Mouse (Mus musculus) lung, embryonic 15.5 days (tissue): ENCODE measurements at regions not wholly inside any gene's neighbourhood (a gene's known extent, or its start where the extent isn't known, plus 50 kb on each side); places are given as distances from the start of the nearest gene placed in this dataset.

Experiments used
- ATAC-seq: fragments of 200-750 bp; cut with Nextera tagmentation; 2 replicates; pipeline ENCODE4 v1.8.0; 2017; ENCODE audit warnings: moderate number of reproducible peaks, borderline replicate concordance; ENCODE audit not compliant: low FRiP score, low TSS enrichment; ENCODE audit errors: extremely low read depth
- H3K27ac ChIP-seq: fragments of 300-500 bp; sonication (generic); 2 replicates; pipeline ENCODE4 v1.5.1; 2015; ENCODE audit warnings: moderate library complexity, mild to moderate bottlenecking, inconsistent platforms
- H3K27me3 ChIP-seq: fragments of 300-500 bp; sonication (generic); 2 replicates; pipeline ENCODE4 v1.6.1; 2015; ENCODE audit warnings: inconsistent platforms
- H3K36me3 ChIP-seq: fragments of 300-500 bp; sonication (generic); 2 replicates; pipeline ENCODE4 v1.6.1; 2015; ENCODE audit warnings: inconsistent platforms
- H3K4me1 ChIP-seq: fragments of 300-500 bp; sonication (generic); 2 replicates; pipeline ENCODE4 v1.6.1; 2015; ENCODE audit warnings: inconsistent platforms
- H3K4me2 ChIP-seq: fragments of 300-500 bp; sonication (generic); 2 replicates; pipeline ENCODE4 v1.6.1; 2015; ENCODE audit warnings: inconsistent platforms, mild to moderate bottlenecking, moderate library complexity
- H3K4me3 ChIP-seq: fragments of 300-500 bp; sonication (generic); 2 replicates; pipeline ENCODE4 v1.5.1; 2015; ENCODE audit warnings: mild to moderate bottlenecking, inconsistent platforms
- H3K9ac ChIP-seq: fragments of 300-500 bp; sonication (generic); 2 replicates; pipeline ENCODE4 v1.6.1; 2015; ENCODE audit warnings: inconsistent platforms
- H3K9me3 ChIP-seq: fragments of 300-500 bp; sonication (generic); 2 replicates; pipeline ENCODE4 v1.6.1; 2016; ENCODE audit warnings: inconsistent platforms
- WGBS: fragments of 180-500 bp; shearing (Covaris S2); methylation state at CpG from one replicate; pipeline ENCODE4 v1.1.7; 2015; 5-methylcytosine and 5-hydroxymethylcytosine counted together

DNA sequence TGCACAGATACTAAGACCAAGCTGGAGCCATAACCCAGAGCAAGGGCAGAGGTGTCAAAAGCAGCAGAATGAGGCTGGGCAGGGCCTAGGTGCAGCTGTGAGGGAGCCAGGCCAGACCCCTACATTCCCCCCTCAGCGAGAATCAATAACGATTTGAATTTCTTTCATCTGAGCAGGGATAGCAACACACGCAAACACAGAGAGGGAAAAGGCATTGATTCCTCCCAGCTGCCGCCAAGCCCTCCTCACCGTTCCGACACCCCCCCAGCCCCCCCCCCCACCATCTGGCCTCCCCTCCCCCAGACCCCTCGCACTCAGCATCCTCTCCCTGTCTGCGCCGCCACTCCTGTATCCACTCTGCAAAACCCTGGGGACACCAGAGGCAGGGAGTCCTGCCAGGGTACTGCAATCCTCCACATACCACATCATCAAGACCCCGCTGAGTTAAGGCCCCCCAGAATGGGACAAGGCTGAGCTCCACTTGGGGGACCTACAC is 166.9 kb downstream of the 3100002H09Rik start:
- H3K4me1 ChIP-seq = peaks cover 7% of the 10 kb centered on the region; the same call in 1 of the 2 replicates
- no peak for ATAC-seq
- no peaks in the 10 kb centered on the region for H3K9me3 ChIP-seq
- no peak overlapping the region for H3K4me2 ChIP-seq
- H3K27me3 ChIP-seq = peaks cover 68% of the 10 kb centered on the region
- H3K4me3 ChIP-seq = no peak overlapping the region
- H3K9ac ChIP-seq = no peak overlapping the region
- H3K27ac ChIP-seq = no peak overlapping the region
- H3K36me3 ChIP-seq = no peaks in the 10 kb centered on the region
- 5% methylated on average over 10 of the region's 10 CpGs for whole genome bisulfite sequencing

DNA sequence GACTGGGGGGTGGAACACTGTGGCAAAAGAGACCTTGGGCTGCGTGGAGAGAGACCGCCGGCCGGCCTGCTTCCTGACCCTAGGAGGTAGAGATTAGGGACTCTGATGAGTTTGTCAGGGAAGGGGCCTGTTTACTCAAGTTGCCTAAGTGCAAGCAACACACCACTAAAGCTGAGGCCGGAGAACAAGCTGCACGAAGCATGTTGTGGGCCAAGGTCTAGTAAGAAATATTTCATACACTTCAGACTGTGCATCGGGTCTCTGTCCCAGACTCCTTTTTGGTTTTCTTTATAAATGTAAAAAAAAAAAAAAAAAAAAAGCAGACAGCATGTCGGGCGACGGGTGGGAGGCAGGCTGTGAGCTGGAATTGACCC is 167.5 kb downstream of the 3100002H09Rik start:
- Histone ChIP-seq H3K4me1 (peaks cover 7% of the 10 kb centered on the region; the same call in 1 of the 2 replicates), H3K27me3 (peaks cover 72% of the 10 kb centered on the region), H3K9me3 (no peaks in the 10 kb centered on the region), H3K4me3 (no peak overlapping the region), H3K4me2 (no peak overlapping the region), H3K9ac (no peak overlapping the region), H3K27ac (no peak overlapping the region), H3K36me3 (no peaks in the 10 kb centered on the region)
- ATAC-seq = no peak
- 15% methylated on average over 10 of the region's 10 CpGs for WGBS

DNA sequence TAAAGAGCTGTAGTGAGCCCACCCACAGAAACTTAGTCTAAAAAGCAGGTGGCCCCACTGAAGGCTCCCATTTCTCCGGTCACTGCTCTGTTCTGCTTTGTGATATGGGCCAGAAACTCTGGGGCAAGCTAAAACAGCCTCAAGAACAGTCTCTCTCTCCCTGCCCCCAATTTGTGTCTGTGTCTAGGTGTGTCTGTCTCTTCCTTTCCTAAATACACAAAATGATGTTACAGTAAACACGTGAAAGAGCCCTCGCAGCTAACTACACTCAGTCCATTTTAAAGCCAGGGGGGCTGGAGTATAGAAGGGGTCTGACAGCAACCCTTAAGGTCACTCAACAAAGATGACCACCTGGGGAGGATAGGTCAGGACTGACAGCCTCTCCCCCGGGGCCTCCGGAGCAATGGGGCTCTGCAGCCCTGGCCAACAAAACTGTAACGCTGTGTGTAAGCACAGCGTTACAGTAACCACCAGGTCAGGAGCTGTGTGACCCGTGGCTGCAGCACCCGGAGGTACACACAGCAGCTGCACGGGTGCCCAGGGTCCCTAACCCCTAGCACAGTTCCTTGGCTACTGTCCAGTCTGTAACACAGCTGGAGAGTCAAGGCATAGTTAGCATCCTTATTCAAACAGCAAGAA is 168.0 kb downstream of the 3100002H09Rik start:
- no peak overlapping the region for H3K4me2 ChIP-seq
- no peak for ATAC-seq
- no peak overlapping the region for H3K9ac ChIP-seq
- H3K36me3 ChIP-seq = no peaks in the 10 kb centered on the region
- no peaks in the 10 kb centered on the region for H3K9me3 ChIP-seq
- peaks cover 7% of the 10 kb centered on the region; the same call in 1 of the 2 replicates for H3K4me1 ChIP-seq
- peaks cover 72% of the 10 kb centered on the region for H3K27me3 ChIP-seq
- no peak overlapping the region for H3K27ac ChIP-seq
- 13% methylated on average over 10 of the region's 10 CpGs for WGBS
- H3K4me3 ChIP-seq = no peak overlapping the region

DNA sequence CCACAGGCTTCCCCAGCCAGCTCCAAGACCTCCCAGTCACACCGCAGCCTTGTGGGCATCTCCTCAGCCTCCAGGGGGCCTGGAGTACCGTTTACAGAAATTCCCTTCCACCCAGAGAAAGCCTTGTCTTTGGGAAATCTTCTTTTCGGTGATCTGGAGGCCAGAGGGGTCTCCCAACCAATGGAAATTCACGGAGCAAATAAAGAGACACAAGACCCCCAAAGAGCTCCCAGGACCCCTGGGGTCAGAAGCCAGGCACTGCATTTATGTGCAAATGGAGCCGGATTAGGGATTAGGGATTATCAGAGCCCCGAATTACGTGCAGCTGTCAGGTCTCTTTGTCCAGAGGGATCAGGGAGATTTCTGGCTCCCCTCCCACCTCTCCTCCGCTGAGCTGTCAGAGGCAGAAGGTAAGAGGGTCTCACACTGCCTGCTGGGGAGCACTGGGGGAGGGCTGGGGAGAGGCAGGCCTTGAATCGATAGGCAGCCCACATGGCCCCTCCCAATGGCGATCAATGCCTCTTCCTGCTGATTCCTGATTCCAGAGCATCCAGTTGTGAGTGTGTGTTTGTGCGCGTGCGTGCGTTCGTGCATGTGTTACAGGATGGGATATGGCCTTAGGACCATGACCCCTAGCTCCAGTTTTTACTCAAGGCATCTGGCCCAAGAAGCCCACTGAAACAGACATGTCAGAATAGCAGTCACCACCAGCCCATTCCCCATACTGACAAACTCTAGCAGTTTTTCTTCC is 168.7 kb downstream of the 3100002H09Rik start:
- Histone ChIP-seq H3K27ac (no peak overlapping the region), H3K9me3 (no peaks in the 10 kb centered on the region), H3K27me3 (peaks cover 72% of the 10 kb centered on the region), H3K4me2 (no peak overlapping the region), H3K4me1 (peaks cover 7% of the 10 kb centered on the region; the same call in 1 of the 2 replicates), H3K36me3 (no peaks in the 10 kb centered on the region), H3K9ac (no peak overlapping the region), H3K4me3 (no peak overlapping the region)
- WGBS = 30% methylated on average over 15 of the region's 15 CpGs
- ATAC-seq = no peak

DNA sequence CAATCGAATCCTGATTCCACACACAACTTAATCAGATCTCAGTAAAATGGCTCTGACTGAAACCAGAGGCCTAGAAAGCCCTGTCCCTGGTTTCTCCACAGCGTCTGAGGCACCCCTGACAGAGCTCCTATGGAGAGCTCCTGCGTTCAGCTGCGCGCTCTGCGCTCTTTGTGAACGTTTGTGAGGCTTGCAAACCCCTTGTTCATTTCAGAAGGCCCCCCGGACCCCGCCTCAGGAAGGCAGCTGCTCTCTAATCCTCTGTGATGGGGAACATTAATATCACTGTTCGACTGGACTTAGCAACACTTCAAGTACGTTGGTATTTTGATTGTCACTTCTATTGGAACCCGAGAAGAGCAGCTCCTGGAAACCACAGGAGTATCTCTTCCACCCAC is 175.6 kb downstream of the 3100002H09Rik start:
- Histone ChIP-seq H3K36me3 (no peaks in the 10 kb centered on the region), H3K4me1 (0 out of 2 replicates have a peak, but pooled peaks cover 6% of the 10 kb centered on the region), H3K27me3 (peaks cover 21% of the 10 kb centered on the region), H3K4me2 (no peak overlapping the region), H3K27ac (no peak overlapping the region), H3K9ac (no peak overlapping the region), H3K9me3 (no peaks in the 10 kb centered on the region), H3K4me3 (no peak overlapping the region)
- ATAC-seq = no peak
- WGBS = 49% methylated on average over 12 of the region's 12 CpGs

DNA sequence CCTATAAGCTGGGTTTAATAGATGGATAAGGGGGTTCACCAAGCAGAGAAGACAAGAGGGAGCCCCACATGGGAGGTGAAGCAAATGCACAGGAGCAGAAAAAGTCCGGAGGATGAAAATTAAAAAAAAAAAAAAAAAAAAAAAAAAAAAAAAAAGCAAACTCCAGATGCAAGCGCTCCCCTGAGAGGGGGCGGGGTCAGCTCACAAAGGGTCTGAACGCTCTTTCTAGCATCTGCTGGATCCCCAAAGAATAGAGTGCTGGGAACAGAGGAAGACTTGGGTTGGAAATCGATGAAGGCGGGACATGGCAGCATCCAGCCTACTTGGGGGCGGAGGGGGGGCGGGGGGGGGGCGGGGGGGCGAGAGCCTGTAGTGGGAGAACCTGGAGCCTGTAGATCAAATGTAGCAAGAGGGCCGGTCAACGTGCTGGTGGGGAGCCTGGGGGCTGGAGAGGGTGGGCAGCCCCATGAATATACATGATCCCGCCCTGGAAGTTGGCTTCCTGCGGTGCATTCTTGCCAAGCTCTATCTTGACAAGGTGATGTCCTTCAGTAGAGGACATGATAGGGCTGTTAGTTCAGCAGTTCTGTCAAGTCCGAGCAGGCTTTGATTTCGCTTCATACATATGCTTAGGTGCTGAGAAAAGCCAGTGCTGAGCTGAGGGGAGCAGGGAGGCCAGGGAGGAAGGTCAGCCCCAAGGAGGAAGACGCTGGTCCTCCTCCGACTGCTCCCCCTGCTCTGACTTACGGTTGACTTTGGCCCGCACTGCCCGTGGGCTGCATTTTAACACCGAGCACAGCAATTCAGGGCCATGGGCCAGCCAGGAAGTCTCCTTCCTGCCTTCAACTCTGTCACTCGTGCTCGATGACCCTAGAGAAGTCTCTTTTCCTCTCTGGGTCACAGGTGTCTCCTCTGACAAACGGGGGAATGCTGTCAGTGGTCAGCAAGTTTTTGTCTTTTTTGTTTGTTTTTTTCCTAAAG is 176.3 kb downstream of the 3100002H09Rik start:
- Histone ChIP-seq H3K4me2 (no peak overlapping the region), H3K9ac (no peak overlapping the region), H3K36me3 (no peaks in the 10 kb centered on the region), H3K4me3 (no peak overlapping the region), H3K9me3 (no peaks in the 10 kb centered on the region), H3K27ac (no peak overlapping the region), H3K27me3 (peaks cover 14% of the 10 kb centered on the region), H3K4me1 (0 out of 2 replicates have a peak, but pooled peaks cover 6% of the 10 kb centered on the region)
- WGBS = 12% methylated on average over 21 of the region's 25 CpGs
- no peak for ATAC-seq

DNA sequence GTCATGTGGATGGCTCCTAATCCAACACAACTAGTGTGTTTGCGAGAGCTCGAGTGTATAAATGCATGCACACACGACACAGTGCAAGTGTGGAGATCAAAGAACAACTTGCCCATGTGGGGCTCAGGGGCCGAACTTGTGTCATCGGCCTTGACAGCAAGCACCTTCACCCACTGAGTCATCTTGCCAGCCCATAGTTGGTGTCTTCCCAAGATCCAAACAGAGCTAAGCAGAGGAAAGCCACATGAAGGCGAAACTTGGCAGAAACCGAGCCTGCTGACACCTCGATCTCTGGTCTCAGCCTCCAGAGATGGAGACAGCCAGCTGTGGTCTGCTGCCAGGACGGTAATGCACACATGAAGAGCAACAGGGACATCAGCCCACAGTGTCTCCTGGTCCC is 177.1 kb downstream of the 3100002H09Rik start:
- H3K4me2 ChIP-seq = no peak overlapping the region
- no peak overlapping the region for H3K27ac ChIP-seq
- H3K36me3 ChIP-seq = no peaks in the 10 kb centered on the region
- WGBS = 54% methylated on average over 9 of the region's 9 CpGs
- no peak for ATAC-seq
- no peaks in the 10 kb centered on the region for H3K9me3 ChIP-seq
- H3K4me1 ChIP-seq = 0 out of 2 replicates have a peak, but pooled peaks cover 6% of the 10 kb centered on the region
- H3K27me3 ChIP-seq = peaks cover 9% of the 10 kb centered on the region; the same call in 1 of the 2 replicates
- H3K9ac ChIP-seq = no peak overlapping the region
- no peak overlapping the region for H3K4me3 ChIP-seq

DNA sequence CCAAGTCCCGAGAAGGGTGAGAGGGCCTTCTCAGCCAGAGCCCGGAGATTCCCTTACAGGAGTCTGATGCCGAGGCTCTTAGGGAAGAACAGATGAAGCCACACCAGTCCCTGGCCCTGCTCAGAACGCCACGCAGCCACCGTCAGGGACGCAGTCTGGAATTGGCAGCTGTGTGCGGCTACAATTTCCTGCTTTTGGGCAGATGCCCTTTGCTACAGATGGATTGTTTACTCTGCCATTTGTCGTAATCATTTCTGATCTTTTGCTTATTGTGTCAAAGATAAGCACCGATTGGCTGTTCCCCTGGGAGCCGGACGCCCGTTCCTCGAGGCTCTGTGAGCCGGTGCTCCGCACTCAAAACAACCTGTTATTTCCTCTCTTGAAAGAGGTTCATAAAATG is 179.4 kb downstream of the 3100002H09Rik start:
- no peak for ATAC-seq
- H3K9me3 ChIP-seq = no peaks in the 10 kb centered on the region
- H3K9ac ChIP-seq = no peak overlapping the region
- no peak overlapping the region for H3K4me2 ChIP-seq
- H3K27me3 ChIP-seq = peaks cover 6% of the 10 kb centered on the region; the same call in 1 of the 2 replicates
- H3K4me1 ChIP-seq = 0 out of 2 replicates have a peak, but pooled peaks cover 6% of the 10 kb centered on the region
- no peak overlapping the region for H3K27ac ChIP-seq
- no peaks in the 10 kb centered on the region for H3K36me3 ChIP-seq
- H3K4me3 ChIP-seq = no peak overlapping the region
- 37% methylated on average over 16 of the region's 16 CpGs for WGBS

DNA sequence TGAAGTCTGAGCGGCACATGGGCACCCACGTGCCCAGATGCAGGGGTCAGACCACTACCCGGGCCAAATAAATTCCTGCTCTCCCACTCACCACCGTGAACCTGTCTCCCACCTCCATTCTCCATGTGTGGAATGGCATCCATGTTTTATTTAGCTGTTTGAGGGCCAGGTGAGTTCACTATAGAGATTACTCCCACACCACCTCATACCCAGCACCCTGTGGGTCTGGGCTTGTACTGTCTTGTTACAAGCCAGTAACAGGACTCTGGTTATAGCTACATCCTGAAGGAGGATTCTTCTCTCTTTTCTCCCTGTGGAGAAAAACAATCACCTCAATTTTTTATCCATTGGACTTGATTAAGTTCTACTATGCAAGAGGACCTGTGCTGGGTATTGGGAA is 181.8 kb downstream of the 3100002H09Rik start:
- Histone ChIP-seq H3K4me3 (no peak overlapping the region), H3K9me3 (no peaks in the 10 kb centered on the region), H3K9ac (no peak overlapping the region), H3K27me3 (peaks cover 6% of the 10 kb centered on the region), H3K27ac (no peak overlapping the region), H3K4me1 (no peaks in the 10 kb centered on the region), H3K4me2 (no peak overlapping the region), H3K36me3 (no peaks in the 10 kb centered on the region)
- ATAC-seq = no peak
- 84% methylated on average over 4 of the region's 4 CpGs for WGBS

DNA sequence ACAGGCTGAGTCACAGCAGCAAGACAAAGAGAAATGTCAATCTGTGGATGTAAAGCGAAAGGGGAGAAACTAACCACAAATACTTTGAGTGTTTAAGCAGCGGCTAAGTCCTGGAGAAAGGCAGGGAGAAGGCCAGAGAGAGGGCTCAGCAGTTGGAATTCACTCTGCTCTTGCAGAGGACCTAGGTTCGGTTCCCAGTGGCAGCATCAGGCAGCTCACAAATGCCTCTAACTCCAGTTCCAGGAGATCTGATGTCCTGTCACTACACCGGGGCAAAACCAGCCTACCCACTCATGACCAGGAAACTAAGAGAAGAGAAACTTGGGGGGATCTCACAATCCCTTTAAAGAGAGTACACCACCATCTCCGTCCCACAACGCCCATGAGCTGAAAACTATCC is 188.2 kb downstream of the 3100002H09Rik start:
- H3K27ac ChIP-seq = no peak overlapping the region
- no peaks in the 10 kb centered on the region for H3K4me1 ChIP-seq
- no peaks in the 10 kb centered on the region for H3K36me3 ChIP-seq
- 79% methylated on average over 6 of the region's 6 CpGs for WGBS
- ATAC-seq = no peak
- H3K4me2 ChIP-seq = no peak overlapping the region
- no peak overlapping the region for H3K9ac ChIP-seq
- H3K9me3 ChIP-seq = no peaks in the 10 kb centered on the region
- H3K4me3 ChIP-seq = no peak overlapping the region
- no peaks in the 10 kb centered on the region; the same call in 1 of the 2 replicates for H3K27me3 ChIP-seq

DNA sequence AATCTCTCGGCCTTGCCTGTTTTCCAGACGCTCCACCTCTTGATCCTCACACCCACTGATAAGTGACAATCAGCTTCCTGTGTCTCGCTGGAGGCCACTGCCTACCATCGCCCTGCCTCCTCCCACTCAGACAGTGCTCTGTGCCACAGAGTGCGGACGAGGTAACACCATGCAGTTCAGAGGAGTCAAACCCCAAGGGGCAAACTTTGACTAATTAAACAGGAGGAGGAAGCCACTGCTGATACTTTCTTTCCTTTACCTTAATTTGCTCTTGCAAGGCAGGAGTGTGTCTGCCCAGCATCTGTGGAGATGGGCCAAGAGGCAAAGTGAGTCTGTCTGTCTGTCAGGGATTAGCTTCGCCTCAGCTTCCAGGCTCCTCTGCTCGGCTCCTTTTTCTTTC is 192.2 kb downstream of the 3100002H09Rik start:
- no peaks in the 10 kb centered on the region for H3K9me3 ChIP-seq
- H3K36me3 ChIP-seq = no peaks in the 10 kb centered on the region
- H3K4me3 ChIP-seq = no peak overlapping the region
- H3K4me2 ChIP-seq = no peak overlapping the region
- ATAC-seq = no peak
- no peaks in the 10 kb centered on the region for H3K27me3 ChIP-seq
- H3K27ac ChIP-seq = no peak overlapping the region
- H3K4me1 ChIP-seq = no peaks in the 10 kb centered on the region
- 23% methylated on average over 8 of the region's 8 CpGs for WGBS
- no peak overlapping the region for H3K9ac ChIP-seq
